Mouse (Mus musculus): ENCODE data around the gene Ajuba. TPM values are rescaled to one million over a fixed set of nuclear protein-coding genes. Genes with fewer than 3 reads are reported as not detected.

Gene Ajuba
- total RNA-seq, 2 experiments from 2014 or later = 1.7 to 1.9 TPM

DNA sequence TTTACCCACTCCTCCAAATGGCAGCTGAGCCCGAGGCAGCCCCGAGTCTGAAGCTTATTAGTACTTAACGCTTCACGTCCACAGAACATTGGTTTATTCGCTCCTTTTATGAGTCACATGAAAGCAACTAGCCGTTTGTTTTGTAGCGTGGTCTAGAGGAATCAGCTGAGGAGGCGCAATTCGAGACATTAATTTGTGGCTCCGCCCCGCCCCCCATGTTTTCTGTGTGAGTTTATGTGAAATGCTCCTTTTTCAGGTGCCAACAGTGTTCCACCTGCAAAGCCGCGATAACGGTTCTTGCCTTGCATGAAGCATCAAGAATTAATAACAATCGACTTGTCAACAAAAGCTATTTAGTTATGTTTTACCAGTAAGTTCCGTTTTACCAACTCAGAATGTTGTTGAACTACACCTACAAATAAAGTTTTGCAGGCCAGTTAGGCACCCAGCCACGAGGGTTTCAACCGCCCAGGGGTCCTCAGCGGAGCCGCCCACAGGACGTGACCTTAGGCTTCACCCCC, 23.8 kb downstream of the Ajuba start:
- DNase-seq (ENCODE audit: low spot score in 2 of 2) = no peak

DNA sequence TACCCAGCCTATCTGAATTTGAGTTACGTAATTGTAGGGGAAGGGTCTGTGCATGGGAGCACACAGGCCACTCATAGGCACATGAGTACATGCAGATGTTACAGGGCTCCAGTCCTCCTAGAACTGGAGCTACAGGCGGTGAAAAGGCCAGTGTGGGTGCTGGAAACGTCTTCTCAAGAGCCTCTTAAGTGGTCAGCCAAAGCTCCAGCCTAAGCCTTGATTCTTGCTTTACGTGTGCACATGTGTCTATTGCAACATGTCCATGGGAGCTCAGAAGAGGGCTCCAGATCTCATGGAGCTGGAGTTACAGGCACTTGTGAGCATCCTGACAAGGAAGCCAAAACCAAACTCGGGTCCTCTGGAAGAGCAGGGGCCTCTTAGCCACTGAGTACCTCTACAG, 32.7 kb downstream of the Ajuba start:
- DNase-seq (ENCODE audit: low spot score in 2 of 2) = no peak

DNA sequence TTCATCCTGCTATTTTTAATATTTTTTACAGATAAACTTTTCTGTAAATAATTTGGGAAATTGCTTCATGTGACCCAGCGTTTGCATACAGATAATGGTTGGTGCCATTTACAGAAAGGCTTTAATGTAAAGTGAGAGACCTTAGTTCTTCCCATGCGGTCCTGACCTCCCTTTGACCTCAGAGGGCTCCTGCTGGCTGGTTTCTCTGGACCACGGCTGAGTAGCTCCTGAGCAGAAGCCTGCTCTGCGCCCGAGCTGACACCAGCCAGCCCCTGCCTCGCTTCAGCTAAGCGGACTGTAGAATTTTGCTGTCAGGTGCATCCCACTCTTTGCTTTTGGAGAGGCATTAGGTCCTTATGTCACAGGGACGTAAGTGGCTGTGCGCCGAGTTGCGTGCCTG, 36.6 kb downstream of the Ajuba start:
- no peak for DNase-seq (ENCODE audit: low spot score in 2 of 2)

DNA sequence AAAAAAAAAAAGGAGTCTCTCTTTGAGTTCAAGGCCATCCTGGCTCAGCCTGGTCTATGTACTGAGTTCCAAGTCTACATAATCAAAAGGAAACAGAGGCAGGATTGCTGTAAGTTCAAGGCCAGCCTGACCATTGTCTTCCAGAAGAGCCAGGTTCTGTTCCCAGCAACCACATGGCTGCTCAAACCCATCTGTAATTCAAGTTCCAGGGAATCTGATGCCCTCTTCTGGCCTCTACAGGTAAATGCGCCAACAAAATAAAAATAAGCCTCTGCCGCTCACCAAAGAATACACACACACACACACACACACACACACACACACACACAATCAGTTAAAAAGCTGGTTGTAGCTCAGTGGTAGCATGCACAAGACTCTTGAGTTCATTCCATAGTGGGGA, 38.8 kb downstream of the Ajuba start:
- DNase-seq (ENCODE audit: low spot score in 2 of 2) = no peak

DNA sequence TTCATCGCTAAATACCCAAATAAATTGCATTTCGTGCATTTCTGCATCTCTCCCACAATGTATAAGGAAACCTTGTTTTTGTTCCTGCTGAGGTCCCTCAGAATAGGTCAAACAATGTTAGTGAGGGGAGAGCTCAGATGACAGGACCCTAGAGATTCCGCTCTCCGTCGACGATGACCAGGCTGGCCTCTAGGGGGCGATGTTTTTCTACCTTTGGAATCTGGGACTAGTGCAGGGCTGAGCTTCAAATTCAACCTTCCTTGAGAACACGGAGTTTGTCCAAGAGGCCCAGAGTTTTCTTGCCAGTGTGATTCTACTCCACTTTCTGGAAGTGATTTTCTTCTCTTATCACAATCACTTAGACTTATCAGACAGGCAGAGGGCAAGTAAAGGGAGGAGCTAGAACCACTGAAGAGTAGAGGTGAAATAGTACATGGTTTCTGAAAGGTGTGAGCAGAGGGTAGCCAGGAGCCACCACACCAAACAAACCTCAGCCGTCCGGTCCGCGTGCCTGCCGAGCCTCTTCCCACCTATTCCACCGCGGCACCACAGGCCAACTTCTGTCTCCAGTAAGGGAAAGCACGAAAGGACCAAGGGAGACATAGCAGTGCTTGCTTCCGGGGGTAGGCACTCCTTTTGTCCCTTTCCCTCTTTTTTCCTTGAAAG, 48.8 kb downstream of the Ajuba start:
- peak; percentile 82 to 90 for DNase-seq (ENCODE audit: low spot score in 2 of 2)

DNA sequence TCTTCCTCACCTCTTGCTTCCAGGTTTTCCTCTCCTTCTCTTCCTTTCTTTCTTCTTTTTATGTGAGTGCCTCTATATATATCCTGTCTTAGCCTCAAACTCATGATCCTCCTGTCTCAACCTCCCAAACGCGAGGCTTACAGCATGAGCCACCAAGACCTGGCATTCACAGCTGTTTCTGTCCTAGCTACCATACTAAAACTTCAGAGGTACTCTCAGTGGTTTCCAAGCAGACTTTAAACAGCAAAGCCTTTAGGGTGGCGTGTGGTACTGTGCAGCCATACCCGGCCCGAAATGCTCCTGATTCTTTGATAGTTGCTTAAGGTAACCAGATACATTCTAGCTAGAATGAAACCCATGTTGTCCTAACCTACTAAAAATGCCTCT, 49.4 kb downstream of the Ajuba start:
- DNase-seq (ENCODE audit: low spot score in 2 of 2) = no peak

DNA sequence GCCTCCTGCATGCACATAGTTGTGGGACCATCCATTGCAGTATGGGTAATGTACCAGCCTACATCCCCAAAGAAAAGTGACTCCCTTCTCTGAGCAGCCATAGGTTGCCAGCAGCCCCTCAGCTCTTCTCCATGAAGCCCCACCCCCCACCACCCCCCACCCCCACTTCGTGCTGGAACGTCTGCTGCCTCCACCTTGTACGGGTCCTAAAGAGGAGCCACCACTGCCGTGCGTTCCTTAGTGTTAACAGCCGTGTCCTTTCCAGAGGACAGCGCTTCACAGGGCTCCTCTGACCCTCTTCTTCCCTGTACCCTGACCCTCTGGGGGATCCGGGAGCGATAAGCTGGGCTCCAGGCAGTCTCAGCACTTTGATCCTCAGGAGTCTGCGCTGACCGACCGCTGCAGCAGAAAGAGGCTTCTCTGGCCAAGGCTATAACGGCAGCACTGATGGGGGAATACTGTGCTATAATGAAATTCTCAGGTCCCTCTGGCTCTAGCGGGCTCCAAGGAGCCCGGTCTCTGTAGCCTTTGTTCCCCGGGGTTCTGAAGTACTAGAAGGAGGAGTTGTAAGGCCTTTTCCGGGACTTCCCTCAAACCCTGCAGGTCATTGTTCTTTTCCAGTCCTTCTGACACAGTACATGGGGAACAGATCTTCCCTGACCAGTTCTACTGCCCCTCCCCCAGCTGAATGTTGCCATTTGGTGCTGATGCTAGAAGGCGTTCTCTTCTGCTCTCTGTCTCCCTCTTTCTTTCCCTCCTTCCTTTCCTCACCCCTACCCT, 49.9 kb downstream of the Ajuba start:
- peak; percentile 39 to 46 for DNase-seq (ENCODE audit: low spot score in 2 of 2)

DNA sequence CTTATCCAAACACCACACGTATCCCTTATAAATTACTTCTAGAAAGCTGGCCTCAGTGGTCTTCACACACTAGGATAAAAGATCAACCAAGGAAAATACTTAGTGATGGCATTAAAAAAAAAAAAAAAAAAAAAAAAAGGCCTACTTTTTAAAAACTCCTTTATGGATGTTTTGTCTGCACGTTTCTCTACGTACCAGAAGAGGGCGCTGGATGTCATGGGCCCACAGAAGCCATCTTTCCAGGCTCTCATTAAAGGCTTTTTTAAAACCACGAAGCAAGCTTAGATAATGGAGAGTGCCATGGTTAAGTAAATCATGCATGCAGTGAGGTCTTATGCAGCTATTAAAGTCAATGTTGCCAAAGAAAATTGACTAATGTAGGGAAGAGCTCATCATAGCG, 53.8 kb downstream of the Ajuba start:
- DNase-seq (ENCODE audit: low spot score in 2 of 2) = no peak

Small RNA genes lying within 50 kb of the gene (microRNA-seq; reads per million reads assigned to microRNA genes)
- 0 reads per million in 2 experiments for gene Mir686

Other genes with a start within 250 kb of the Ajuba start
- 10 to 100 TPM; 49.2 to 55.1 TPM for gene Oxa1l, start 216.7 kb downstream of the Ajuba start, total RNA-seq (2021)
- 1 to 10 TPM; 2.3 to 4.0 TPM for gene Slc7a7, start 159.8 kb downstream of the Ajuba start, total RNA-seq (2021)
- 10 to 100 TPM; 89.2 to 93.8 TPM for gene Mrpl52, start 150.6 kb downstream of the Ajuba start, total RNA-seq (2021)
- gene Mmp14, start 145.9 kb downstream of the Ajuba start, total RNA-seq (2021) = 10 to 100 TPM; 12.0 to 12.6 TPM
- gene Lrp10, start 113.4 kb downstream of the Ajuba start, total RNA-seq (2021) = 10 to 100 TPM; 21.1 to 22.2 TPM
- 1 to 10 TPM; 4.2 to 7.5 TPM for gene Rem2, start 101.5 kb downstream of the Ajuba start, total RNA-seq (2021)
- gene Prmt5, start 60.0 kb downstream of the Ajuba start, total RNA-seq (2021) = 10 to 100 TPM; 48.8 to 49.7 TPM
- 1 to 10 TPM; 1.5 to 2.0 TPM for gene Haus4, start 22.9 kb downstream of the Ajuba start, total RNA-seq (2021)
- gene 4931414P19Rik, start 28.4 kb upstream of the Ajuba start, total RNA-seq (2021) = 1 to 10 TPM; 8.3 to 9.3 TPM
- gene Psmb5, start 40.5 kb upstream of the Ajuba start, total RNA-seq (2021) = 100 to 1,000 TPM; 176 to 178 TPM
- under 1 TPM in 1 of 2 experiments, not detected in 1; 0.16 TPM for gene Psmb11, start 43.9 kb upstream of the Ajuba start, total RNA-seq (2021)
- gene Gm17606, start 63.4 kb upstream of the Ajuba start, total RNA-seq (2021) = not detected
- gene Cdh24, start 63.8 kb upstream of the Ajuba start, total RNA-seq (2021) = 1 to 10 TPM; 8.4 to 9.2 TPM
- 10 to 100 TPM; 22.9 to 25.8 TPM for gene 1700123O20Rik, start 108.7 kb upstream of the Ajuba start, total RNA-seq (2021)
- gene Acin1, start 109.4 kb upstream of the Ajuba start, total RNA-seq (2021) = 100 to 1,000 TPM; 193 to 195 TPM
- not detected for gene Gm29776, start 121.3 kb upstream of the Ajuba start, total RNA-seq (2021)
- gene Cebpe, start 134.6 kb upstream of the Ajuba start, total RNA-seq (2021) = not detected
- 10 to 100 TPM; 48.7 to 52.5 TPM for gene Slc7a8, start 204.4 kb upstream of the Ajuba start, total RNA-seq (2021)
- gene Rnf212b, start 236.6 kb upstream of the Ajuba start, total RNA-seq (2021) = not detected

Measured in left cerebral cortex, adult 18-20 months (tissue).